Mouse (Mus musculus) testis, postnatal 10 days (tissue): Measurements from ENCODE around the gene Hepacam2.
"Not testable (repeated sequence)": the region's sequence is repeated elsewhere in the genome, so short reads cannot be mapped to it uniquely, and the experiment has no call there.

Experiments used
- DNase-seq: peaks from one replicate; pipeline ENCODE4 v3.0.0; 2021; ENCODE audit warnings: low spot score

Hepacam2 gene

DNA sequence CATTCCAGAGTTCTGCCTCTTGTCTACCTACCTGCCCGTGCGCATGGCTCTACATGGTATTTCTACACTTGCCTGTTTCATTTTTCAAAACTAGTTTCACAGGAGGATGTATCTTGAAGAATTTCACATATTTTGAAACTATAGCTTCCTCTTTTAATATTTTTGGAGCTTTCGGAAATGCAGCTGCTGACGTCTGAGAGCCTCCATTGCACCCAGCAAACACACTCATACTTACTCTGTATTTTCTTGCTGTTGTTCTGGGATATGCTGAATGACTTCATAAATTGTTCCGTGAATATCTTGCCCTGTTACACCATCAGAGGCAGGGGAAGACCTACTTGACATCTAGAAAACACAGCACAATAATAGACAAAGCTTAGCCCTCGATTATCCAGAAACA, 35.1 kb downstream of the Hepacam2 start:
- no peak for DNase-seq

DNA sequence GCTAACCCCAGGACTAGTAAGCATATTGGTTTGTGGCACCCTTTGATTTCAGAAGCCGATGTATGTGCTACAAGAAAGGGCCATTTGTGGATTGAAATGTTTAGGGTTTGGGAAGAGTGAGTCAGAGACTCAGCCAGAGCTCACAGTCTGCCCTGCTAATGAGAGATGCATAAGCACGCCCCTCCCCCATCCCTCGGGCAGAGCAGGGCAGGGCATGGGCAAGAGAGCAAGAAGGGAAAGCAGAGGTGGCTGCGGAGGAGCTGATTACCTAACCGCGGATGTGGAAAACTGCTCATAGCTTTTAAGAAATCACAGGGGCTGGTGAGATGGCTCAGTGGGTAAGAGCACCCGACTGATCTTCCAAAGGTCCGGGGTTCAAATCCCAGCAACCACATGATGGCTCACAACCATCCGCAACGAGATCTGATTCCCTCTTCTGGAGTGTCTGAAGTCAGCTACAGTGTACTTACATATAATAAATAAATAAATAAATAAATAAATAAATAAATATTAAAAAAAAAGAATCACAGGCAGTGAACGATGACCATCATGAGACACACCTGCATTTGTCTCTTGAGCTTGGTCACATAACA, 42.1 kb downstream of the Hepacam2 start:
- DNase-seq, result peak; percentile 41

GRCm38 (mm10) chr6:3454421-3454820, 43.7 kb downstream of the Hepacam2 start:
- DNase-seq, result no peak

DNA sequence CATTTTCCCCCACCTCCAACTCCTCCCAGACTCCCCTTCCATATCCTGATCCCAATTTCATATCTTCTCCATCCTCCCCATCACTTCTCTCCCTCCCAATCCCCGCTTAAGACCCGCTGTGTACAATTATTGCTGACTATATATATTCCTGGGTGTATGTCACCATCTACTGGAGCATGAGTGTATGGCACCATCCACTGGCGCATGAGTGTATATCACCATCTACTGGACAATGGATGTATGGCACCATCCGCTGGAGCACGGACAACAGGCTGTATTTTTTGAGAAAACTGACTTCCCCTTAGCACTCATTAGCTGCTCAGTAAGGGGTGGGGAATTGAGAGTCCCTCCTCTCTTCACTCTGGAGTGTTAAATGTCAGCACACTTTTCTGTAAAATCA, 50.7 kb downstream of the Hepacam2 start:
- DNase-seq, result peak; percentile 62

DNA sequence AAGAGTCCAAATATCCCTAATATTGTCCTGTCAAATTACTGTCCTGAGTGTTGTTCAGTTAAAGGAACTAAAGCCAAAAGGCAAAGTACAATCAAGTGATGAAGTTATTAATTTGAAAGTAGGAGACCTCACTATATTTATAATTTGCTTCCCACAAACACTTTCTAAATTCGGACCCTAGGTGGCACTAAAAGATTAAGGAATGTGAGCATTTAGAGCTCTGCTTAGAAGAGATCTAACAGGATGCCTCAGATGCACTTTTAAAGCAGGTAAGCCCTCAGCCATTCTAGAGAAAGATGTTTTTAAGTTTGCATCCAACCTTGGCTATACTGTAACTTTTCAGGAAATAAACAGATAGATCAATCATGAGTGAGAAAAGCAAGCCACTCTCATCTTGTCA, 54.2 kb downstream of the Hepacam2 start:
- no peak for DNase-seq

GRCm38 (mm10) chr6:3436087-3436486, 62.0 kb downstream of the Hepacam2 start:
- no peak for DNase-seq

GRCm38 (mm10) chr6:3430976-3431375, 67.1 kb downstream of the Hepacam2 start:
- DNase-seq, result not testable (repeated sequence)

DNA sequence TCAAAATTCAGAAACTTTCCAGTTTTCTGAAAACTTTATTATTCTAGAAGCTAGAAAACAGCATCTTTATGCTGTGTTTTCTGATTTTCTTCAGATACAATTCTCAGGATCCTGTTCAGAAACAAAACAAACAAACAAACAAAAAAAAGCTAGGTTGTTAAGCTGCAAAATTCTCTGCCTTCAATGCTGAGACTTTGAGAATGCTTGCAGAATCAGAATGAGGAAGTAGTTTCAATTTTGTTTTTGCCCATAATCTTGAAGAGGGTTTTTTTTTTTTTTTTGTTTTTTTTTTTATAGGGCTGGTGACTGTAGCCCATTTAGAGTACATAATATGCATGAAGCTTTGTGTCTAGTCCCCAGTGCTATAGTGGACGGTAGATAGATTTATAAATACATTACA, 71.1 kb downstream of the Hepacam2 start:
- no peak for DNase-seq

- not testable (repeated sequence) for DNase-seq
Observed at GRCm38 (mm10) chr6:3425333-3425732, 72.8 kb downstream of the Hepacam2 start.

DNA sequence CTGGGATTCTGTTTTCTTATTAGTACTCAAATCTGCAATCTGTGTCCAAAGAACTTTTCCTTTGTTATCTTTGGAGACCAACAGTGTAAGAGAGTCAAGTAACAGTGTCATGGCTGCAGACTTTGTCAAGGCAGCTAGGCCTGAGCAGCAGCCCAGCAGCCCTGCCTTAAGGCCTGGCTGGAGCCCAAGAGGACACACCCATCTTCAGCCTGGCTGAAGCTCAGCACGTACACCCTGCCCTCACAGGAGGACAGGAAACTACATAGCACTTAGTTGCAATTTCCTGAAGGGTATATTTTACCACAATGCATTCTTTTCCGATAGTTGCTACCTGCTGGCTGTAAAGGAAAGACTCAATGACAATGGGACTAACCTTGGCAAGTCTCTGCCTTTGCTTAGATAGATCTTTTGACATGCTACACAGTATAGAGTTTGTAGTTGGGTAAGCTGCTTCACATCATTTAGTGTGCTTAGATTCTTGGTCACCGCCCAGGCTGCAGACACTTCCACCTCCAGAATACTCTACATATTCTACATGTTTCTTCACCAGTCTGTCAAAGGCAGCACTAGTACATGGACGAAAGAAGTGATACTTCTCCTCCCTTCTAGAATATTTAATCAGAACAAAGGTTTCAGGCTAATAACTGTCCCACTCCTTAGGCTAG, 73.4 kb downstream of the Hepacam2 start:
- not testable (repeated sequence) for DNase-seq
